Mouse (Mus musculus): ENCODE data around the gene 5730409E04Rik. TPM values are rescaled to one million over a fixed set of nuclear protein-coding genes. Genes with fewer than 3 reads are reported as not detected.
A peak's percentile ranks its signal among the peaks of the same experiment; 100 is the strongest.

The 5730409E04Rik gene
- polyA plus RNA-seq, 1 experiment from 2014 or later, result 3.5 TPM

DNA sequence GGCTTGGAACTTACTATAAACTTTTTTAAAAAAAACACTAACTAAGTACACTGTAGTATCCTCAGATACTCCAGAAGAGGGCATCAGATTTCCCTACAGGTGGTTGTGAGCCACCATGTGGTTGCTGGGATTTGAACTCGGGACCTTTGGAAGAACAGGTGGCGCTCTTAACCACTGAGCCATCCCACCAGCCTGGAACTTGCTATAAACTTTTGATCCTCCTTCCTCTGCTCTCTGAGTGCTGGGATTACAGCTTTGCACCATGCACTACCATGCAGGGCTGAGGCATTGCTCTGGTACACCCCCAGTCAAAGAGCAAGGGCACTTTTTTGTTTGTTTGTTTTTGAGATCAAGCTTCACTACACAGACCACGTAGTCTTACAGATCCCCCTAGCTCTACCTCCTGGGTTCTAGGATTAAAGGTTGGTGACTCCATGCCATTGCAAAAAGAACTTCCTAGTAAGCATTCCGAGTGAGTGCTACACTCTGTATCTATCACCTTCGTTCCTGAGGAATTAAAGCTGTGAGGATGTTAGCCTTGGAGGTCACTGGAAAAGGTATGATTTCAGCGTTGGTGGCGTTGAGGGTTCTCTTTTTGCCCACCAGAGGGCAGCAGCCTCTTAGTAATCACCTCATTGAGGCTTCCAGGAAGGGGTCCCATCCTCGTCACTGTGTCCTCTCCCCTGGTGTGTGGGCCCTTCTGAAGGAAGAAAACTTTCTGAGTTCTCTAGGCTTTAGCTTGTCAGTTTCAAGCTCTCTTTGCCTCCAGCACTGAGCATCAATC, 9.5 kb upstream of the 5730409E04Rik start:
- Histone ChIP-seq H3K4me1 (ENCODE audit: control insufficient read depth, insufficient read depth, low read length) (no peaks in the 10 kb centered on the region), H3K4me2 (replicated peaks; ENCODE audit: low read depth, low read length) (no peak overlapping the region), H3K27ac (ENCODE audit: low read length) (no peak overlapping the region), H3K9ac (replicated peaks; ENCODE audit: low read depth, low read length) (no peak overlapping the region), H3K4me3 (ENCODE audit: low read depth, low read length) (no peak overlapping the region), H3K9me3 (ENCODE audit: control insufficient read depth, low read depth, low read length) (no peaks in the 10 kb centered on the region), H3K36me3 (ENCODE audit: control insufficient read depth, insufficient read depth, low read length) (no peaks in the 10 kb centered on the region), H3K27me3 (ENCODE audit: control insufficient read depth, insufficient read depth, low read length) (no peaks in the 10 kb centered on the region)
- ATAC-seq (ENCODE audit: insufficient number of reproducible peaks, insufficient read depth, low FRiP score, low read depth), result no peak
- 31% methylated on average over 8 of the region's 8 CpGs for WGBS

DNA sequence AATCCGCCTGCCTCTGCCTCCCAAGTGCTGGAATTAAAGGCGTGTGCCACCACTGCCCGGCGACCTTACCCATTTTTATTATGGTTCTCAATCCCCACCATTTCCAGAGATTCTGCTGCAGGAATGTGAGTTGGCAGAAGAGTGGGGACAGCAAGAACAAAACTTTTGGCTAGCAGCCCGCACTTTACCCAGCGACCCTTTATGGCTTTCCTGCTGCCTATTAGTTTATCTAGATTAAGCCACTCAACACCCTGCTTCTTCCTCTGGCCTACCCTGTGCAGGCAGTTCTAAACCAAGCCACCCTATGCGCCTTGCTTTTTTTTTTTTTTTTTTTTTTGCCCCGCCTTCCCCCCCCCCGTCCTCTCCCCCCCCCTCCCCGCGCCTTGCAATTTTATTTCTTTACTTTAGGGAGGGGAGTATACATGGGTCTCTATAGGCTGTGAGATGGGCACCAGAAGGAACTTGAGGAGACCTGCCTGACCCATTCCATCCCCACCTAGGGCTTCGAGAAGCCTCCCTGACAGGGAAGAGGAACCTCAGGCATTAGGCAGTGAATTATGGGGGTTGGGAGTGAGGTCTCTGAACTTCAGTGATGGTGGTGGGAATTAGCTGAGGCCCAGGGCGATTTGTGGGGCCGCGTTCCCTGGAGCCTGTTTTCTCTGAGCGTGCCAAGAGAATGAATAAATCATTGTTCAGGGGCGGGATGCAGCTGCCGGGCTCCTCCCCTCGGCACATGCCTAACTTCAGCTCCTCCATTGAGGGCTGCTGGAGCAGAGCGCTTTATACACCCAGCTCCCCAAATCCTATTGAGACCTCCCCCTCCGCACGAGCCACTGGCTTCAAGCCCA, 7.8 kb upstream of the 5730409E04Rik start:
- H3K4me2 ChIP-seq (replicated peaks; ENCODE audit: low read depth, low read length), result peak overlapping the region; percentile 31
- H3K36me3 ChIP-seq (ENCODE audit: control insufficient read depth, insufficient read depth, low read length), result no peaks in the 10 kb centered on the region
- no peaks in the 10 kb centered on the region for H3K27me3 ChIP-seq (ENCODE audit: control insufficient read depth, insufficient read depth, low read length)
- H3K9ac ChIP-seq (replicated peaks; ENCODE audit: low read depth, low read length), result no peak overlapping the region
- 24% methylated on average over 20 of the region's 22 CpGs for WGBS
- no peak overlapping the region for H3K27ac ChIP-seq (ENCODE audit: low read length)
- no peak overlapping the region for H3K4me3 ChIP-seq (ENCODE audit: low read depth, low read length)
- H3K9me3 ChIP-seq (ENCODE audit: control insufficient read depth, low read depth, low read length), result no peaks in the 10 kb centered on the region
- peak; percentile 81; the same call in 1 of the 2 replicates for ATAC-seq (ENCODE audit: insufficient number of reproducible peaks, insufficient read depth, low FRiP score, low read depth)
- no peaks in the 10 kb centered on the region for H3K4me1 ChIP-seq (ENCODE audit: control insufficient read depth, insufficient read depth, low read length)

DNA sequence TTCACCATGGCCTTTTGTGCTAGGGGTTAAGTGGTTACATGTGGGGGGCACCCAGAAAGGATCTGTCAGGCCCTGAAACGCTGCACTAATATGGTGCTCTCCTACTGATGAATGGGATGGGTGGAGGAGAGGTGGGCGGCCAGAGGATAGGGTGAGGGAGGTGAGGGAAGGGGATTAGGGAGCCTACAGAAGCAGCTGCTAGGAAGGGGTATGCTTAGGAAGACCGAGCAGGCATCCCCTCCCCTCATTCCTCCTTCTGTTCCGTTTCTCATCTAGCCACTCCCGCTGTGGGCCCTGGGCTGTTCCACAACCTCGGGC, 7.2 kb upstream of the 5730409E04Rik start:
- Histone ChIP-seq H3K4me2 (replicated peaks; ENCODE audit: low read depth, low read length) (peak overlapping the region; percentile 31), H3K4me3 (ENCODE audit: low read depth, low read length) (no peak overlapping the region), H3K36me3 (ENCODE audit: control insufficient read depth, insufficient read depth, low read length) (no peaks in the 10 kb centered on the region), H3K9ac (replicated peaks; ENCODE audit: low read depth, low read length) (no peak overlapping the region), H3K27ac (ENCODE audit: low read length) (no peak overlapping the region), H3K27me3 (ENCODE audit: control insufficient read depth, insufficient read depth, low read length) (no peaks in the 10 kb centered on the region), H3K9me3 (ENCODE audit: control insufficient read depth, low read depth, low read length) (no peaks in the 10 kb centered on the region), H3K4me1 (ENCODE audit: control insufficient read depth, insufficient read depth, low read length) (no peaks in the 10 kb centered on the region)
- 8% methylated on average over 6 of the region's 6 CpGs for WGBS
- no peak for ATAC-seq (ENCODE audit: insufficient number of reproducible peaks, insufficient read depth, low FRiP score, low read depth)

DNA sequence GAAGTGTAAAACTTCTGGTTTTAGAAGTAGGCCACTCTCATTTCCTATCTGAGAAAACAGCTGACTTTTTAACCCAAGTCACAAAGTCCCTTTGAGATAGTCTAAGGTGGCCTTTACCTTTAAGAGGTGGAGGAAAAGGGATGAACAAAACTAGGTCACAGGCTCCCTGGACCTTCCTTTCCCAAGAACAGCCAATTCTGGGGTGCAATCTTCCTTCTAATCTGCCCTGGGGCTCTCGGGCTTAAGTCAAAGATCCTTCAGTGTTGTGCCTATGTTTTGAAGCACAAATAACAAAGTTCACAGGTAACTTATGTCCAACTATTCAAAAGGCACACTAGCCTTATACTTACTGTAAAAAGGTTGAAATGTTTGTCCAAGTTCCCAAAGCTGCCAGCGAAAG, 5.5 kb upstream of the 5730409E04Rik start:
- H3K4me1 ChIP-seq (ENCODE audit: control insufficient read depth, insufficient read depth, low read length), result no peaks in the 10 kb centered on the region
- no peak overlapping the region for H3K9ac ChIP-seq (replicated peaks; ENCODE audit: low read depth, low read length)
- H3K36me3 ChIP-seq (ENCODE audit: control insufficient read depth, insufficient read depth, low read length), result no peaks in the 10 kb centered on the region
- no peak for ATAC-seq (ENCODE audit: insufficient number of reproducible peaks, insufficient read depth, low FRiP score, low read depth)
- 90% methylated on average over 2 of the region's 2 CpGs for WGBS
- H3K9me3 ChIP-seq (ENCODE audit: control insufficient read depth, low read depth, low read length), result no peaks in the 10 kb centered on the region
- H3K27me3 ChIP-seq (ENCODE audit: control insufficient read depth, insufficient read depth, low read length), result no peaks in the 10 kb centered on the region
- H3K27ac ChIP-seq (ENCODE audit: low read length), result no peak overlapping the region
- no peak overlapping the region for H3K4me2 ChIP-seq (replicated peaks; ENCODE audit: low read depth, low read length)
- H3K4me3 ChIP-seq (ENCODE audit: low read depth, low read length), result no peak overlapping the region

DNA sequence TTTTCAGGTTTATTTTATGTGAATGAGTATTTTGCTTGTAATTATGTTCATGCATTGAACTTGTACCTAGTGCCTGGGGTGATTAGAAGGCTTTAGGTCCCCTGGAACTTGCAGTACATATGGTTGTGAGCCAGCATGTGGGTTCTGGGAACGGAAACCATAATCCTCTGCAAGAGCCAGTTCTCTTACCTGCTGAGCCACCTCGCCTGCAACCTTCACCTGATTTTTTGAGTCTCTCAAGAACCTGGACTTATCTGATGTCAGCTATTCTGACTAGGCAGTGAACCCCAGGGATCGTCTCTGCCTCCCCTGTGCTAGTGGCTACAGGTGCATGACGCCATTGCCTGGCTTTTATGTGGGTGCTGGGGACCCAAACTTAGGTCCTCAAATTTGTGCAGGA, 3.9 kb upstream of the 5730409E04Rik start:
- H3K36me3 ChIP-seq (ENCODE audit: control insufficient read depth, insufficient read depth, low read length), result no peaks in the 10 kb centered on the region
- 81% methylated on average over 4 of the region's 4 CpGs for WGBS
- no peak overlapping the region for H3K4me3 ChIP-seq (ENCODE audit: low read depth, low read length)
- no peak overlapping the region for H3K27ac ChIP-seq (ENCODE audit: low read length)
- H3K9ac ChIP-seq (replicated peaks; ENCODE audit: low read depth, low read length), result no peak overlapping the region
- no peaks in the 10 kb centered on the region for H3K4me1 ChIP-seq (ENCODE audit: control insufficient read depth, insufficient read depth, low read length)
- ATAC-seq (ENCODE audit: insufficient number of reproducible peaks, insufficient read depth, low FRiP score, low read depth), result no peak
- no peaks in the 10 kb centered on the region for H3K27me3 ChIP-seq (ENCODE audit: control insufficient read depth, insufficient read depth, low read length)
- no peaks in the 10 kb centered on the region for H3K9me3 ChIP-seq (ENCODE audit: control insufficient read depth, low read depth, low read length)
- H3K4me2 ChIP-seq (replicated peaks; ENCODE audit: low read depth, low read length), result no peak overlapping the region

DNA sequence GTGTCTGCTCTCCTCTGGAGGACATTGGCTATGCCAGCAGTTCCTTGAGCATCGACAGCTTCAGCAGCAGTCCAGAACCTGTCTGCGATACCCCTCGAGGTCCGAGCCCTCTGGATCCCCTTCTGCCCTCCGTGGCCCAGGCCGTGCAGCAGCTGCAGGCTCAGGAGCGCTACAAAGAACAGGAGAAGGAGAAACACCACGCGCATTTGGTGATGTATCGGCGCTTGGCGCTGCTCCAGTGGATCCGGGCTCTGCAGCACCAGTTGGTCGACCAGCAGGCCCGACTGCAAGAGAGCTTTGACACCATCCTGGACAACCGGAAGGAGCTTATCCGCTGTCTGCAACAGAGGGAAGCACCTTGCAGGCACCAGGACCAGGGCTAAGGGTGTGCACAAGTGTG, 2.4 kb downstream of the 5730409E04Rik start:
- 89% methylated on average over 17 of the region's 17 CpGs for WGBS
- no peaks in the 10 kb centered on the region for H3K27me3 ChIP-seq (ENCODE audit: control insufficient read depth, insufficient read depth, low read length)
- no peak for ATAC-seq (ENCODE audit: insufficient number of reproducible peaks, insufficient read depth, low FRiP score, low read depth)
- H3K27ac ChIP-seq (ENCODE audit: low read length), result no peak overlapping the region
- no peak overlapping the region for H3K4me2 ChIP-seq (replicated peaks; ENCODE audit: low read depth, low read length)
- no peaks in the 10 kb centered on the region for H3K4me1 ChIP-seq (ENCODE audit: control insufficient read depth, insufficient read depth, low read length)
- H3K9me3 ChIP-seq (ENCODE audit: control insufficient read depth, low read depth, low read length), result no peaks in the 10 kb centered on the region
- no peak overlapping the region for H3K9ac ChIP-seq (replicated peaks; ENCODE audit: low read depth, low read length)
- no peak overlapping the region for H3K4me3 ChIP-seq (ENCODE audit: low read depth, low read length)
- H3K36me3 ChIP-seq (ENCODE audit: control insufficient read depth, insufficient read depth, low read length), result no peaks in the 10 kb centered on the region; the same call in 1 of the 2 replicates

DNA sequence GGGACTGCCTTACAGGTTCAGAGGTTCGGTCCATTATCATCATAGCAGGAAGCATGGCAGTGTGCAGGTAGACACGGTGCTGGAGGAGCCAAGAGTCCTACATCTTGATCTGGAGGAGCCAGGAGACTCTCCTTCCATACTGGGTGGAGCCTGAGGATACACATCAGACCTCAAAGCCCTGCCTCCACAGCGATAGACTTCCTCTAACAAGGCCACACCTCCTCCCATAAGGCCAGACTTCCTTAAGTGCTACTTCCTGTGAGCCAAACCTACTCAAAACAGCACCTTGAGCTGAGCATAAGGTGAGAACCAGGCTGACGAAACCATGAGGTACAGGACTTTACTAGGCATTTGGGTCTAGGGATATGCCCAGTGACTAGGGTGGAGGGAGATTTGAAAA, 6.7 kb downstream of the 5730409E04Rik start:
- 0 out of 2 replicates have a peak, but pooled peaks cover 3% of the 10 kb centered on the region for H3K27me3 ChIP-seq (ENCODE audit: control insufficient read depth, insufficient read depth, low read length)
- H3K9ac ChIP-seq (replicated peaks; ENCODE audit: low read depth, low read length), result no peak overlapping the region
- H3K4me1 ChIP-seq (ENCODE audit: control insufficient read depth, insufficient read depth, low read length), result no peaks in the 10 kb centered on the region; the same call in 1 of the 2 replicates
- no peaks in the 10 kb centered on the region; the same call in 1 of the 2 replicates for H3K36me3 ChIP-seq (ENCODE audit: control insufficient read depth, insufficient read depth, low read length)
- 81% methylated on average over 4 of the region's 4 CpGs for WGBS
- no peak for ATAC-seq (ENCODE audit: insufficient number of reproducible peaks, insufficient read depth, low FRiP score, low read depth)
- H3K27ac ChIP-seq (ENCODE audit: low read length), result no peak overlapping the region
- H3K9me3 ChIP-seq (ENCODE audit: control insufficient read depth, low read depth, low read length), result no peaks in the 10 kb centered on the region
- no peak overlapping the region for H3K4me3 ChIP-seq (ENCODE audit: low read depth, low read length)
- no peak overlapping the region for H3K4me2 ChIP-seq (replicated peaks; ENCODE audit: low read depth, low read length)

DNA sequence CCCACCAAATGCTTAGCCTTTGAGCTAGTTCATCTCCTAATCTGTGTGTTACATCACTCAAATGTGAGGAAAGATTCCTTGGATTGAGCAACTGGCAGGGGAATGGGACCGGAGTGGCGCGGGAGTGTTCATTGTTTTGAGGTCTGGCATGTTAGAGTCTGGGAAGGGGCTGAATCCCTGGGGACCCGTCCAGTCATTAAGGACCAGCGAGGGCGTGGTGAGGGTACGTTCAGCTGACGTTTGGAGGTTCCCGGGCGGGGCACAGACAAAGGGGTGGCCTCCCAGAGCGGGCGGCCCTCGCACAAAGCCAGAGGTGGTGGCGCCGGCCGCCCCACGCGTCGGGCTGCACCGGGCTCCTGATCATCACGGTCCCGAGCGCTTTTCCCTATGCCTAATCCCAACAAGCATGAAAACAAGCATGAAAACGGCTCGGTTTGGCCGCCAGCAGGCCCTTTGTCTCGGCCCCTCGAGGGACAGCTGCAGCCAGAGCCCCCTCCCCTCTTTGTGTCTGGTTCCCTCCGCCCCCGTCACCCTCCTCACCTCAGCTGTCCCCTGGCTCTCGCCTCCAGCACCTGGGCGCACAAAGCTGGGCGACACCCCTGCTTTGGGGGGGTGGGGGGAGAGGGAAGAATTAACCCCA, 10.2 kb downstream of the 5730409E04Rik start:
- no peaks in the 10 kb centered on the region; the same call in 1 of the 2 replicates for H3K4me1 ChIP-seq (ENCODE audit: control insufficient read depth, insufficient read depth, low read length)
- H3K36me3 ChIP-seq (ENCODE audit: control insufficient read depth, insufficient read depth, low read length), result no peaks in the 10 kb centered on the region
- peak overlapping the region; percentile 28 for H3K4me3 ChIP-seq (ENCODE audit: low read depth, low read length)
- H3K27ac ChIP-seq (ENCODE audit: low read length), result no peak overlapping the region
- WGBS, result 5% methylated on average over 33 of the region's 33 CpGs
- no peaks in the 10 kb centered on the region for H3K9me3 ChIP-seq (ENCODE audit: control insufficient read depth, low read depth, low read length)
- peak overlapping the region; percentile 30; the same call in 1 of the 2 replicates for H3K9ac ChIP-seq (replicated peaks; ENCODE audit: low read depth, low read length)
- H3K27me3 ChIP-seq (ENCODE audit: control insufficient read depth, insufficient read depth, low read length), result 0 out of 2 replicates have a peak, but pooled peaks cover 3% of the 10 kb centered on the region
- 0 out of 2 replicates have a peak, but pooled peaks have one; percentile 49 for ATAC-seq (ENCODE audit: insufficient number of reproducible peaks, insufficient read depth, low FRiP score, low read depth)
- H3K4me2 ChIP-seq (replicated peaks; ENCODE audit: low read depth, low read length), result peak overlapping the region; percentile 58

All from stomach, embryonic 14.5 days (tissue).